Mouse (Mus musculus): ENCODE measurements at regions not wholly inside any gene's neighbourhood (a gene's known extent, or its start where the extent isn't known, plus 50 kb on each side); places are given as distances from the start of the nearest gene placed in this dataset.
A peak's percentile ranks its signal among the peaks of the same experiment; 100 is the strongest.

- no peaks in the 10 kb centered on the region for H3K4me1 ChIP-seq (ENCODE audit: insufficient read depth, low read depth, low read length)
- TF ChIP-seq EP300 (IDR thresholded peaks at IDR 0.05) (no peak), CTCF (IDR thresholded peaks at IDR 0.05) (peak; percentile 42)
- no peaks in the 10 kb centered on the region for H3K36me3 ChIP-seq (ENCODE audit: insufficient read depth, low read length)
- H3K9me3 ChIP-seq (ENCODE audit: low read length), result no peaks in the 10 kb centered on the region
- H3K27ac ChIP-seq (ENCODE audit: low read length), result no peak overlapping the region
- ATAC-seq (no peak), DNase-seq (ENCODE audit: low spot score) (no peak)
- no peak overlapping the region for H3K4me3 ChIP-seq (ENCODE audit: low read depth, low read length)
- no peak overlapping the region for H3K4me2 ChIP-seq (replicated peaks; ENCODE audit: low read depth, low read length)
- no peaks in the 10 kb centered on the region for H3K27me3 ChIP-seq (replicated peaks; ENCODE audit: insufficient read depth, low read length)
- H3K9ac ChIP-seq (replicated peaks; ENCODE audit: low read depth), result no peak overlapping the region
- 75% methylated on average over 6 of the region's 6 CpGs for WGBS
Measured at GRCm38 (mm10) chr6:103296015-103296414, 214.4 kb upstream of the Chl1 start.

GRCm38 (mm10) chr6:103306420-103307249 lies 203.8 kb upstream of the Chl1 start:
- no peak overlapping the region for H3K4me3 ChIP-seq (ENCODE audit: low read depth, low read length)
- no peak overlapping the region for H3K27ac ChIP-seq (ENCODE audit: low read length)
- no peak overlapping the region for H3K9ac ChIP-seq (replicated peaks; ENCODE audit: low read depth)
- no peak for TF ChIP-seq EP300 (IDR thresholded peaks at IDR 0.05)
- TF ChIP-seq CTCF (IDR thresholded peaks at IDR 0.05), result peak; percentile 71
- 44% methylated on average over 8 of the region's 8 CpGs for WGBS
- H3K36me3 ChIP-seq (ENCODE audit: insufficient read depth, low read length), result no peaks in the 10 kb centered on the region
- no peak for ATAC-seq
- H3K27me3 ChIP-seq (replicated peaks; ENCODE audit: insufficient read depth, low read length), result no peaks in the 10 kb centered on the region
- peak; percentile 58 for DNase-seq (ENCODE audit: low spot score)
- H3K4me1 ChIP-seq (ENCODE audit: insufficient read depth, low read depth, low read length), result no peaks in the 10 kb centered on the region
- no peaks in the 10 kb centered on the region for H3K9me3 ChIP-seq (ENCODE audit: low read length)
- no peak overlapping the region for H3K4me2 ChIP-seq (replicated peaks; ENCODE audit: low read depth, low read length)

GRCm38 (mm10) chr6:103307250-103307580 lies 203.2 kb upstream of the Chl1 start:
- Histone ChIP-seq H3K27me3 (replicated peaks; ENCODE audit: insufficient read depth, low read length) (no peaks in the 10 kb centered on the region), H3K27ac (ENCODE audit: low read length) (no peak overlapping the region), H3K4me2 (replicated peaks; ENCODE audit: low read depth, low read length) (no peak overlapping the region), H3K9me3 (ENCODE audit: low read length) (no peaks in the 10 kb centered on the region), H3K9ac (replicated peaks; ENCODE audit: low read depth) (no peak overlapping the region), H3K36me3 (ENCODE audit: insufficient read depth, low read length) (no peaks in the 10 kb centered on the region), H3K4me3 (ENCODE audit: low read depth, low read length) (no peak overlapping the region), H3K4me1 (ENCODE audit: insufficient read depth, low read depth, low read length) (no peaks in the 10 kb centered on the region)
- no peak for ATAC-seq
- 34% methylated on average over 3 of the region's 3 CpGs for WGBS
- TF ChIP-seq EP300 (IDR thresholded peaks at IDR 0.05), result no peak
- TF ChIP-seq CTCF (IDR thresholded peaks at IDR 0.05), result no peak
- DNase-seq (ENCODE audit: low spot score), result no peak

GRCm38 (mm10) chr6:103312149-103312548 lies 198.2 kb upstream of the Chl1 start:
- Histone ChIP-seq H3K4me3 (ENCODE audit: low read depth, low read length) (no peak overlapping the region), H3K4me1 (ENCODE audit: insufficient read depth, low read depth, low read length) (no peaks in the 10 kb centered on the region), H3K27ac (ENCODE audit: low read length) (no peak overlapping the region), H3K36me3 (ENCODE audit: insufficient read depth, low read length) (no peaks in the 10 kb centered on the region), H3K9ac (replicated peaks; ENCODE audit: low read depth) (no peak overlapping the region), H3K27me3 (replicated peaks; ENCODE audit: insufficient read depth, low read length) (no peaks in the 10 kb centered on the region), H3K4me2 (replicated peaks; ENCODE audit: low read depth, low read length) (no peak overlapping the region), H3K9me3 (ENCODE audit: low read length) (no peaks in the 10 kb centered on the region)
- TF ChIP-seq EP300 (IDR thresholded peaks at IDR 0.05) (no peak), CTCF (IDR thresholded peaks at IDR 0.05) (no peak)
- WGBS, result 62% methylated on average over 6 of the region's 6 CpGs
- no peak for ATAC-seq
- DNase-seq (ENCODE audit: low spot score), result no peak

GRCm38 (mm10) chr6:103312935-103313334 lies 197.5 kb upstream of the Chl1 start:
- TF ChIP-seq EP300 (IDR thresholded peaks at IDR 0.05) (no peak), CTCF (IDR thresholded peaks at IDR 0.05) (no peak)
- Histone ChIP-seq H3K9me3 (ENCODE audit: low read length) (no peaks in the 10 kb centered on the region), H3K4me1 (ENCODE audit: insufficient read depth, low read depth, low read length) (no peaks in the 10 kb centered on the region), H3K27me3 (replicated peaks; ENCODE audit: insufficient read depth, low read length) (no peaks in the 10 kb centered on the region), H3K4me2 (replicated peaks; ENCODE audit: low read depth, low read length) (no peak overlapping the region), H3K36me3 (ENCODE audit: insufficient read depth, low read length) (no peaks in the 10 kb centered on the region), H3K9ac (replicated peaks; ENCODE audit: low read depth) (no peak overlapping the region), H3K27ac (ENCODE audit: low read length) (no peak overlapping the region), H3K4me3 (ENCODE audit: low read depth, low read length) (no peak overlapping the region)
- 85% methylated on average over 5 of the region's 5 CpGs for WGBS
- no peak for ATAC-seq
- DNase-seq (ENCODE audit: low spot score), result no peak

GRCm38 (mm10) chr6:103318081-103318480 lies 192.3 kb upstream of the Chl1 start:
- Histone ChIP-seq H3K4me1 (ENCODE audit: insufficient read depth, low read depth, low read length) (no peaks in the 10 kb centered on the region), H3K27me3 (replicated peaks; ENCODE audit: insufficient read depth, low read length) (no peaks in the 10 kb centered on the region), H3K36me3 (ENCODE audit: insufficient read depth, low read length) (no peaks in the 10 kb centered on the region), H3K4me2 (replicated peaks; ENCODE audit: low read depth, low read length) (no peak overlapping the region), H3K9me3 (ENCODE audit: low read length) (no peaks in the 10 kb centered on the region), H3K27ac (ENCODE audit: low read length) (no peak overlapping the region), H3K9ac (replicated peaks; ENCODE audit: low read depth) (no peak overlapping the region), H3K4me3 (ENCODE audit: low read depth, low read length) (no peak overlapping the region)
- ATAC-seq, result no peak
- WGBS, result 11% methylated on average over 6 of the region's 6 CpGs
- DNase-seq (ENCODE audit: low spot score), result no peak
- TF ChIP-seq CTCF (IDR thresholded peaks at IDR 0.05) (no peak), EP300 (IDR thresholded peaks at IDR 0.05) (no peak)

Measured in lung, postnatal 0 days (tissue).